ENCODE assay signal across 8 mouse cellular contexts in the genomic region with DNA sequence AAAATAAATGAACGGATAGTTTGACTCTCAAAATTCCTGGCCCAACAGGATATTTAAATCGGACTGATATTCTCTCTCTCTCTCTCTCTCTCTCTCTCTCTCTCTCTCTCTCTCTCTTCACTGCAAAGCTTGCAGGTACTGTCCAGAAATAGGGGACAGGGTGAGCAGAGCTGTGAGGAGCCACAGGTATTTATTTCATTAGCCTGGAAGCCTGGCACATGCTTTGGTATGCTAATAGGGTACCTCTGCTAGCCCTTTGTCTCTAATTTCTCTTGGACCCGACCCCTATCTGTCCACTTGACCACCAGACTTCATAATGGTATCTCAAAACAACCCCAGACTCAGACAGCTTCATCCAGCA. TPM values are rescaled to one million over a fixed set of nuclear protein-coding genes. Genes with fewer than 3 reads are reported as not detected.
DNase-seq lines count a peak whose midpoint lies in the region; ATAC-seq lines count a peak whose summit lies in the region.

No protein-coding gene starts in this region.

- H3K9ac ChIP-seq in kidney, embryonic 14.5 days (ENCODE audit: low read depth, low read length), result peak overlapping the region; percentile 59
- peak overlapping the region; percentile 56 for H3K9ac ChIP-seq in hindbrain, embryonic 15.5 days
- peak overlapping the region; percentile 51 for H3K9ac ChIP-seq in midbrain, embryonic 15.5 days

- H3K4me3 ChIP-seq in kidney, embryonic 14.5 days (ENCODE audit: low read length), result peak overlapping the region; percentile 49
- H3K4me3 ChIP-seq in embryonic facial prominence, embryonic 10.5 days, result peak overlapping the region; percentile 62
- H3K4me3 ChIP-seq in hindbrain, embryonic 15.5 days, result peak overlapping the region; percentile 45
- H3K4me3 ChIP-seq in midbrain, embryonic 15.5 days, result peak overlapping the region; percentile 44

- H3K27me3 ChIP-seq in kidney, embryonic 14.5 days (ENCODE audit: control insufficient read depth, insufficient read depth, low read length), result no peaks in the 10 kb centered on the region
- H3K27me3 ChIP-seq in embryonic facial prominence, embryonic 10.5 days (replicated peaks; ENCODE audit: low read depth, poor library complexity, severe bottlenecking), result no peaks in the 10 kb centered on the region; the same call in 1 of the 2 replicates
- H3K27me3 ChIP-seq in hindbrain, embryonic 15.5 days, result no peaks in the 10 kb centered on the region
- H3K27me3 ChIP-seq in midbrain, embryonic 15.5 days (replicated peaks), result no peaks in the 10 kb centered on the region

- ATAC-seq in kidney, embryonic 14.5 days (ENCODE audit: low FRiP score, low TSS enrichment), result no peak
- ATAC-seq in hindbrain, embryonic 15.5 days (ENCODE audit: low FRiP score, low read depth), result peak; percentile 57
- peak; percentile 67 for ATAC-seq in midbrain, embryonic 15.5 days (replicated peaks)
- ATAC-seq in inflammation-experienced regulatory T-cells, adult 6 months, result no peak

- 30% methylated on average over 3 of the region's 3 CpGs for WGBS in kidney, embryonic 14.5 days
- 36% methylated on average over 3 of the region's 3 CpGs for WGBS in embryonic facial prominence, embryonic 10.5 days
- whole genome bisulfite sequencing in hindbrain, embryonic 15.5 days, result 28% methylated on average over 3 of the region's 3 CpGs
- WGBS in midbrain, embryonic 15.5 days, result 26% methylated on average over 3 of the region's 3 CpGs

- H3K9me3 ChIP-seq in kidney, embryonic 14.5 days (ENCODE audit: control insufficient read depth, low read length), result no peaks in the 10 kb centered on the region
- no peaks in the 10 kb centered on the region for H3K9me3 ChIP-seq in embryonic facial prominence, embryonic 10.5 days
- no peaks in the 10 kb centered on the region for H3K9me3 ChIP-seq in hindbrain, embryonic 15.5 days
- no peaks in the 10 kb centered on the region for H3K9me3 ChIP-seq in midbrain, embryonic 15.5 days

- H3K36me3 ChIP-seq in kidney, embryonic 14.5 days (ENCODE audit: control insufficient read depth, insufficient read depth, low read length), result no peaks in the 10 kb centered on the region
- no peaks in the 10 kb centered on the region for H3K36me3 ChIP-seq in embryonic facial prominence, embryonic 10.5 days (replicated peaks)
- H3K36me3 ChIP-seq in hindbrain, embryonic 15.5 days, result no peaks in the 10 kb centered on the region
- H3K36me3 ChIP-seq in midbrain, embryonic 15.5 days (replicated peaks), result no peaks in the 10 kb centered on the region

- no peak for DNase-seq in kidney, postnatal 25 days
- DNase-seq in embryonic facial prominence, embryonic 10.5 days (ENCODE audit: low spot score), result peak; percentile 14
- no peak for DNase-seq in layer of hippocampus, adult 9-10 months (ENCODE audit: low spot score)
- no peak for DNase-seq in urinary bladder, postnatal 14 days (ENCODE audit: low spot score)

- H3K27ac ChIP-seq in kidney, embryonic 14.5 days (ENCODE audit: low read depth, low read length), result no peak overlapping the region
- peak overlapping the region; percentile 85 for H3K27ac ChIP-seq in embryonic facial prominence, embryonic 10.5 days (replicated peaks)
- peak overlapping the region; percentile 87 for H3K27ac ChIP-seq in hindbrain, embryonic 15.5 days (replicated peaks)
- peak overlapping the region; percentile 87 for H3K27ac ChIP-seq in midbrain, embryonic 15.5 days

- H3K4me1 ChIP-seq in kidney, embryonic 14.5 days (ENCODE audit: control insufficient read depth, insufficient read depth, low read length), result no peaks in the 10 kb centered on the region
- peaks cover 19% of the 10 kb centered on the region for H3K4me1 ChIP-seq in embryonic facial prominence, embryonic 10.5 days
- H3K4me1 ChIP-seq in hindbrain, embryonic 15.5 days (replicated peaks), result peaks cover 17% of the 10 kb centered on the region
- H3K4me1 ChIP-seq in midbrain, embryonic 15.5 days, result peaks cover 12% of the 10 kb centered on the region

- H3K4me2 ChIP-seq in kidney, embryonic 14.5 days (replicated peaks; ENCODE audit: low read depth, low read length), result peak overlapping the region; percentile 57
- H3K4me2 ChIP-seq in hindbrain, embryonic 15.5 days, result peak overlapping the region; percentile 59
- peak overlapping the region; percentile 60 for H3K4me2 ChIP-seq in midbrain, embryonic 15.5 days

RNA-seq across cellular contexts. Expression of gene M6pr, which starts 11.6 kb away (rescaled TPM):
- 67.7 and 110 TPM in 2 replicates for polyA plus RNA-seq in kidney, embryonic 14.5 days (2014; fragmentation: Nextera tagmentation; extraction: Ambion mirVana)
- 80.4 and 85.2 TPM in 2 replicates for polyA plus RNA-seq in embryonic facial prominence, embryonic 10.5 days (2016; fragmentation: Nextera tagmentation; extraction: Ambion mirVana)
- 46.7 and 51.3 TPM in 2 replicates for polyA plus RNA-seq in hindbrain, embryonic 15.5 days (2015; fragmentation: Nextera tagmentation; extraction: Ambion mirVana)
- 49.6 and 53.4 TPM in 2 replicates for polyA plus RNA-seq in midbrain, embryonic 15.5 days (2015; fragmentation: Nextera tagmentation; extraction: Ambion mirVana)
- polyA plus RNA-seq in inflammation-experienced regulatory T-cells, adult 6 months (2017; shearing (Covaris generic)), result 100 to 1,000 TPM; 251 to 357 (median 252) TPM

RNA-seq across cellular contexts. Expression of gene Klrg1, which starts 14.2 kb away (rescaled TPM):
- not detected in 2 replicates for polyA plus RNA-seq in kidney, embryonic 14.5 days (2014; fragmentation: Nextera tagmentation; extraction: Ambion mirVana)
- polyA plus RNA-seq in embryonic facial prominence, embryonic 10.5 days (2016; fragmentation: Nextera tagmentation; extraction: Ambion mirVana), result not detected in 2 replicates
- 0.66 and 0.75 TPM in 2 replicates for polyA plus RNA-seq in hindbrain, embryonic 15.5 days (2015; fragmentation: Nextera tagmentation; extraction: Ambion mirVana)
- polyA plus RNA-seq in midbrain, embryonic 15.5 days (2015; fragmentation: Nextera tagmentation; extraction: Ambion mirVana), result 1.3 and 1.4 TPM in 2 replicates
- polyA plus RNA-seq in inflammation-experienced regulatory T-cells, adult 6 months (2017; shearing (Covaris generic)), result 10 to 100 TPM; 31.8 to 88.8 (median 33.5) TPM

RNA-seq across cellular contexts. Expression of gene Phc1, which starts 43.5 kb away (rescaled TPM):
- 22.4 and 29.4 TPM in 2 replicates for polyA plus RNA-seq in kidney, embryonic 14.5 days (2014; fragmentation: Nextera tagmentation; extraction: Ambion mirVana)
- polyA plus RNA-seq in embryonic facial prominence, embryonic 10.5 days (2016; fragmentation: Nextera tagmentation; extraction: Ambion mirVana), result 28.9 and 29.5 TPM in 2 replicates
- 26.4 and 30.6 TPM in 2 replicates for polyA plus RNA-seq in hindbrain, embryonic 15.5 days (2015; fragmentation: Nextera tagmentation; extraction: Ambion mirVana)
- polyA plus RNA-seq in midbrain, embryonic 15.5 days (2015; fragmentation: Nextera tagmentation; extraction: Ambion mirVana), result 36.1 and 38.6 TPM in 2 replicates
- polyA plus RNA-seq in inflammation-experienced regulatory T-cells, adult 6 months (2017; shearing (Covaris generic)), result 1 to 10 TPM; 6.3 to 7.6 (median 6.7) TPM

Comparison
In these comparisons a context has a peak if more than half of its experiments do, and no peak if none do; other contexts are left out.
1. ATAC-seq: peak in hindbrain, embryonic 15.5 days (single experiment) and midbrain, embryonic 15.5 days (single experiment); none in kidney, embryonic 14.5 days (single experiment) and inflammation-experienced regulatory T-cells, adult 6 months (single experiment).
2. RNA of gene Klrg1, which starts 14.2 kb away (polyA plus RNA-seq): 31.8 to 88.8 TPM in inflammation-experienced regulatory T-cells, adult 6 months; 1.3 to 1.4 TPM in midbrain, embryonic 15.5 days, 0.66 to 0.75 TPM in hindbrain, embryonic 15.5 days, not detected in kidney, embryonic 14.5 days and not detected in embryonic facial prominence, embryonic 10.5 days; every median in the first group is over 10 times any median in the second.
3. Peak in every context shown above with its lines, with median percentiles within 50 percentile points of each other: H3K4me2 ChIP-seq, H3K4me3 ChIP-seq and H3K9ac ChIP-seq.